ENCODE assay signal across 15 mouse cellular contexts in the genomic region with DNA sequence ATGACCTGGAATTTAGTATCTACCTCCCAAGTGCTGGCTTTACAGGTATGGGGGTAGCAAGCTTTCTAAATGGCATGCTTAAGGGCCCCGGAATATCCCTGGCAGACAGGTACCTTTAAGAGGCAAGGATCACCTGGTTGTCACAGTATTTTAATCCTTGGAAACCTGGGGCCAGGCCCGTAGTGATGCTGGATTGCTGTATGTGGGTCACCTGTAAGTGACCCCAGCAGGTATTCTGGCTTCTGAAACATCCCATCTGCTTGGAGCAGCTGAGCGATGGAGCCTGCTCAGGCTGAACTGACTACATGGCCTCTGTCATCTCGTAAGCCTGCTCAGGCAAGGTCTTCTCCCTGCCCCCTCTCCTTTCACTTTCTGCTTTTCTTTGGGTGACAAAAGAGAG.
"Had no signal": no experiment of that assay in that cellular context is flagged by ENCODE, and none has a peak within 500 bp of the region (broad histone marks: within the 10 kb centered on the region; RNA-seq: fewer than 3 reads in every experiment).

No protein-coding gene starts in this region.

- H3K4me3 ChIP-seq: left cerebral cortex, adult 2 months; limb, embryonic 10.5 days; liver, embryonic 15.5 days; neural tube, embryonic 13.5 days had no signal

- H3K4me2 ChIP-seq: liver, embryonic 11.5 days; liver, embryonic 15.5 days; neural tube, embryonic 13.5 days had no signal

- H3K36me3 ChIP-seq: limb, embryonic 10.5 days; liver, embryonic 15.5 days; neural tube, embryonic 13.5 days had no signal

- DNase-seq: kidney, postnatal 14 days; lung, adult 2 months; lung, postnatal 36 days; retina, postnatal 1 day; right cerebral cortex, postnatal 4 days; spleen, adult 18-20 months; thymus, adult 18-20 months; thymus, postnatal 14 days had no signal

- H3K9ac ChIP-seq: liver, embryonic 15.5 days; neural tube, embryonic 13.5 days had no signal

- H3K9me3 ChIP-seq: limb, embryonic 10.5 days; liver, embryonic 15.5 days; neural tube, embryonic 13.5 days had no signal

- H3K27ac ChIP-seq: left cerebral cortex, adult 2 months; limb, embryonic 10.5 days; liver, embryonic 15.5 days; neural tube, embryonic 13.5 days had no signal

- ATAC-seq: lung, postnatal 0 days; midbrain, embryonic 16.5 days had no signal
